Mouse (Mus musculus): ENCODE measurements around the gene Psma6.

DNA sequence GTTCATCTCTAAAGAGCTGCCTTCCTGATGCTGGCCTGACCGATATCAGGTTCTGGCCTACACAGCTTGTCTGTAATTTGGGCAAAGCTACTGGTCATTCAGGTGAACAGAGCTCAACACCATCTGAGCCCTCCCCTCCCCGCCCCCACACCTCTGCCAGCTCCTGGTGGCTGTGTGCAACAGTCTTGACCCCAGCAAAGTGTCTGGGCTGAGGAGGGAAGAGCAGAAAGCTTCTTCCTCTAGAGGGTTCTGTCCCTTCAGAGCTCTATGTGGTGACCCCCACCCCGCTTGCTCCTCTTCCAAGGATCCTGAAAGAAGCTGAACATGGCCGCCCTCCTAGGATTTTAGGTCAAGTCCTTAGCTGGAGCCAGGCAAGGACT lies 62.3 kb downstream of the Psma6 start:
- TF ChIP-seq CTCF (IDR thresholded peaks at IDR 0.05; ENCODE audit: extremely low read depth, insufficient read length, insufficient replicate concordance, low read depth, low read length) (no peak), POLR2A (IDR thresholded peaks at IDR 0.05; ENCODE audit: low read depth, low read length) (no peak)

All from small intestine, adult 2 months (tissue).